Mouse (Mus musculus) left cerebral cortex, adult 11 months (tissue): ENCODE results near the gene Hipk1.
"Not testable (repeated sequence)": the region's sequence is repeated elsewhere in the genome, so short reads cannot be mapped to it uniquely, and the experiment has no call there.

ENCODE experiments used
- DNase-seq: peaks from one replicate; pipeline ENCODE4 v3.0.0; 2022; ENCODE audit warnings: low spot score

The Hipk1 gene

DNA sequence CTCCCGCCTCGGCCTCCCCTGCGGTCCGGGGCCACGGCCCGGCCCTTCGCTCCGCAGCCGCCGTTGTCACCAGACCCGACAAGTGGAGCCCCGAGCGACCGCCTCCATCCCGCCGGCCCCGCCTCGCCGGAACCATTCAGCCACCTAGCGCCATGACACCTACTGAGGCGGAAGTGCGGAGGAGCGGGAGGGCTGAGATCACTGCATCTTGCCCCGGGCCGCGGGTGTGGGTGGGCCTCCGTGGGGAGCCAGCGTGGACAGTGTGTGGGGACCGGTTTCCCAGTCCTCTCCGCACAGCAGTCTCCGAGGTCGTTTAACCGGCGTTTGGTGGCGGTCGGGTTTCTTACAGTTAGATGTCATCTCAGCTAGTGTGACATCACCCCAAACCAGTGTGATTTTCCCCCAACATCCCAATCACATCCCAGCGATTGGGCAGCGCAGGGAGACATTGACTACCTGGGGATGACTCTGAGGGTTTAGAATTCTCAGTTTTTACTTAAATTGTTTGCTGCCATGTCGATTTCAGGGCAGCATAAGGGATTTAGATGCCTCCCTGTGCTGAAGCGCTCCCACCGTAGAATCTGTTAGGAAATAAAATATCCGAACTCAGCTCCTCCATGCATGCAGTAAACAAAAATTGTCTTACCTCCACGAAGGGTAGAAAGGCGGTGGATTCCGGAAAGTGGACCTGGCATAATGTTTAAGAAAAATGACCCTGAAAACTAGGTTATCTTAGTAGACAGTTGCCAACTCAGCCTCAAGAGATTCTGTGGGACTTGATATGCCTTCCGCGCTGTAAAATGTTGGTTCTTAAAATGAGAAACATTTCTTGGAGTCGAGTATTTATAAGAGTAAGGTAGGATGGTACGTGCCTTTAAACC is at the start of gene Hipk1:
Gene Hipk1 (minus strand): TSS at position 334 of the 881 bp plus-strand sequence.
- DNase-seq: peak; percentile 87

DNA sequence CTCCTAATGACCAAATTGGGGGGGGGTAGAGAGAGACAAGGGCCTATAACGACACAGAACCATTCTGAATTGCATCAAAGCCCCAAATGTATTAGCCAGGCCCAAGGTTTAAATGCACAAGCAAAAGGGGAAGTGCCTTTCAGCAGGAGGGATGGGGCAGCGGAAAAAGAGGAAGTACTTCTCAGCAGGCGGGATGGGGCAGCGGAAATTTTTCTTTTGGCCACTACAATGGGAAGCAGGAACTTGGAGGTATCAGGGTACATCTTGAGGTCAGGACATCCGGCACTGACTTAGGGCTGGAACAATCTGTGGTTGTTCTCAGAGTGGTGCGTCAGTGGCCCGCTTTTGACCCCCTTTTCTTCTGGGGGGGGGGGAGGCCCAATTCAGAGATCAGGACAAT is 49.6 kb upstream of the Hipk1 start:
- not testable (repeated sequence) for DNase-seq

DNA sequence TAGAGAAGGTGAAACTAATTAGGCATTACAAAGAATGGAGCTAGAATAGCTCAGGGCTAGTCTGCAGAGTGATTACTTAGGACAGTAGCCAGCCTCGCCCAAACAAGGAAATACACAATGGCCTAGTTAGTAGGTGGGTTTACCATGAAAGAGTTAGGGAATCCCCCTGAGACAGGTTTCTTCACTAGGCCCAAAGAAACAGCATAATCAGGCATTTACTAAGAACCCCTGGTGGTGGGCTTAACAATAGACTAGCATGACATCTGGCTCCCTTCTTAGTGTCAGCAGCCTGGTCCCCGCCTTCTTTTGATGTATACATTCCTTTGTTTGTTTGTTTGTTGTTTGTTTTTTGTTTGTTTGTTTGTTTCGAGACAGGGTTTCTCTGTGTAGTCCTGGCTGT is 48.8 kb upstream of the Hipk1 start:
- DNase-seq: not testable (repeated sequence)

DNA sequence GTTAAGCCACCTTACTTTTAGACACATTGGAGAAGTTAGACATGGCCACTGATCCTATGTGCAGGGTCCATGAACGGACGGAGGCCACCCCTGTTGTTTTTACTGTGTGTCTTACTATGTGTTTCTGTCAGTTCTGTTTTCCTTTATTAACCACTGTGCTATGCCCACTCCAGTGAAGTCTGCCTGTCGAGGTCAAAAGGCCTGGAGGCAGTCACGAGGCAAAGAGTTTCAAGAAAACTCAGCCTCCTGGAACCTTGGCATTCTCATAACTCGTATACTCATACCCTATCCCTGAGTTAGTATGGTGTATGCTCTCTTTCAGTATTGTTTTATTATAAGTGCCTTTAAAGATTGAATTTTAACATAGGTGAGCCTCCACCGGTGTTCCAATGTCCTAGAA is 48.3 kb upstream of the Hipk1 start:
- DNase-seq: no peak

DNA sequence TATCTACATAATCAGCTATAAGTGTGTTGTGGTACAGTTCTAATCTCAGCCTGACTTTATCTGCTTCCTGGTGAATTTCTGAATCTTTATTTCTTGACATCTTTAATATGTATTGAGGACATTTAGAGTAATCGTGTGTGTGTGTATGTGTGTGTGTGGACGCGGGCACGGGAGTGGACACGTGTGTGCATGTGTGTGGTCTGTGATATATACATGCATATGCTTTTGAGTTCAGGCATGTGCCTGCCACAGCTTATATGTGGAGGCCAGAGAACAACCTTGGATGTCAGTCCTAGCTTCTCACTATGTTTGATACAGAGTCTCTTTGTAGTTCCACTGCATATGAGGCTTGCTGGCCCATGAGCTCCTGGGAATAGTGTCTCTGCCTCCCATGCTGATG is 45.1 kb upstream of the Hipk1 start:
- no peak for DNase-seq

DNA sequence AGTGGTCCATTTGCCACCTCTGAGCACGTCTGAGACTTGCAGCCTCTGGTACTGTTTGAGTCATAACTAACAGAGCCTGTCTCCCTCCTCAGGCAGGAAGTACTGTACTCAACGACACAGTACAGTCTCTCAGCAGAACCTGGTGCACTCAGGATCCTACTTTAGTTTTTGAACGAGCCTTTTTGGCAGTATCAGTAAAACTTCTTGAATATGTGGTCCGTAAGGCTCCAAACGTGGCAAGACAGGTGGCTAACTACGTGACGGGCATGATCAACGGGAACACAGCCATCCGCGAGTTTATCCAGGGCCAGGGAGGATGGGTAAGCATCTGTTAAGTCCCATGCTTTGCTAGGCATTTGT is 44.6 kb upstream of the Hipk1 start:
- DNase-seq: no peak

DNA sequence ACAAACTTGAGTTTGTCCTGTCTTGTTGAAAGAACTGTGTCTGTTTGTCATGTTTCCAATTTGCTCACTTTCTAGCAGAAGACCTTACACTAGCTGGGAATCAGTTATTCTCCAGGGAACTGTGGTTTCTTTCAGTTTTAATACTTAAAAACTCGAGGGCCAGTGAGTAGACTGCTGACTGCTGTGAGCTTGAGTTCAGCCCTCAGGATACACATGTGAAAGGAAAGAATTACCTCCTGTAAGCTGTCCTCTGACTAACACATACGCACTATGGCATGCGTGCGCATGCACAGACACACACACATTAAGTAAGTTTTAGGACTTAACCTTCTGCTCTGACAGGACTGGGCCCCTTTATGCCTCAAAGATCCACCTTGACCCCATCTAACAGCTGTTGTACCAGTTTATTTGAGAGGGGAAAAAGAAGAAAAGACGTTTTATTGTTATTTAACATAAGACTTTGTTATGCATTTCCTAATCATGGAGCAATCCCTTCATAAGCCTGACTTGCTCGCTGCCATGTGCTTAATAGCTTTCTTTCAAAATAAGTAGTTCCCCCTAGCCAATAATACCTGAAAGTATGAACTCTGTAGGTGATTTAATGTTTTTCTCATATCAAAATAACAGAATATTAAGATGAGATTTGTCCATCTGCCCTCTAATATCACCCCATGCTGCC is 44.0 kb upstream of the Hipk1 start:
- no peak for DNase-seq

DNA sequence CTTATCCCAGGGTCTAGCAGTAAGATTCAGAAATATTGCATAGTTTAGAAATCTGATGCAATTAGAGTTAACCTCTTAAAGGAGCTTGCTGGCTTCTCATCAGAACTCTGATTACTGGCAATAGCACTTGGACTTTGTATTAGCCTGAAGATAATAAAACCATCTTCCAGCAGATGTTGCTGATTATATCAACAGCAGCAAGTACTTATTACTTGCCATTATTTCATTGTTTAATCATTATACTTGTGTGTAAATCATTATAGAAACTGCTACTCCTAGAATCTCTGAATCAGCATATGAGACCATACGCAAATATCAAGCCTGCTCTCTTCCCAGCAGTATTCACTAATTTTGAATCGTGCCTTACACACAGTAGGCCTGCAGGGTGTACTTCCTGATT is 42.6 kb upstream of the Hipk1 start:
- DNase-seq: no peak

DNA sequence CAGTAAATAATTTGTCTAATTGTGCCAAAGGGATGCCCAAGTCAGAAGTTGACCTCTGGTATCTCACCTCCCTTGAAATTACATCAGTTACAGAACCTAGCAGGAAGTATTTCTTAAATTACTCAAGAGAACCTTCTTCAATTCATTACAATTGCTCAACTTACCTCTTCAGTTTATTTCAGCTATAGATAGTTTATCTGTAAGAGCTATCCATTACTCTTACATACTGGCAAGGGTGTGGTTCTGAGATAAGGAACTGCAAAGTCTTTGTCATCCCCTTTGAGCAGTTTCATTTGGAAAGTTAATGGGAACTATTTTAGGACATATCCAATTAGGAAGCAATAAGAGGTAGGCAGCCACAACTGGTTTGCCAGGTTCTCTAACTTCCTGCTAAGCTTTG is 41.1 kb upstream of the Hipk1 start, which contains the start of gene Bcl2l15:
Gene Bcl2l15 (plus strand): TSS at position 176 of the 400 bp plus-strand sequence.
- DNase-seq: no peak

DNA sequence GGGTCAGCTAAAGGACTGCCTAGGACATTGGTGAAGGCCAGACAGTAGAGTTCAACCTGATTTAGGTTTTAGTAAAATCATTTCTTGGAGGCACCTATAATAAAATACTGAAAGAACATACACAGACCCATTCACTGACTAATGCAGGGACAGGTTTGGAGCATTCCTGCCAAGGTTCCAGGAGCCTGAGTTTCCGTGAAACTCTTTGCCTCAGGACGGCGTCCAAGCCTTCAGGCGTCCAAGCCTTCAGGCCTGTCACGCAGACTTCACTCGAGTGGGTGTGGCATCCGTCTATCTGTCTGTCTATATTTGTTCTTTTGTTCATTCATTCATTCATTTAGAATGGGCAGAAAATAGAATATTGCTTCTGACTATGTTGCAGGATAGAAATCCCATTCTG is 39.8 kb upstream of the Hipk1 start:
- DNase-seq: no peak

DNA sequence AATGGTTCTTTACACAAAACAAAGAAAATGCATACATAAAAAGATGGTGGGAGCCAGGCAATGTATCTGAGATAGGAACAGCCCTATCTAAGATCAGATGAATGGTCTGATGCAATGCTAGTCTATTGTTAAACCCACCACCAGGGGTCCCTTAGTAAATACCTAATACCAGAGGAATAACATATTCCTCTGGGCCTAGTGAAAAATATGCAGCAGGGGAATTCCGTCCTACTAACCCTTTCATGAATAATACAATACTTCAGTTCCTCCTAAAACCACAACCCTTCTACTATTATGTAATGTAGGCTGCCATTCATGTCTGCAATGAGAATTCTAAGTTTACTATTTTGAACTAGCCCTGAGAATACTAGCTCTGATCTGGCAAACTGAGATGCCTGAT is 39.3 kb upstream of the Hipk1 start:
- not testable (repeated sequence) for DNase-seq

DNA sequence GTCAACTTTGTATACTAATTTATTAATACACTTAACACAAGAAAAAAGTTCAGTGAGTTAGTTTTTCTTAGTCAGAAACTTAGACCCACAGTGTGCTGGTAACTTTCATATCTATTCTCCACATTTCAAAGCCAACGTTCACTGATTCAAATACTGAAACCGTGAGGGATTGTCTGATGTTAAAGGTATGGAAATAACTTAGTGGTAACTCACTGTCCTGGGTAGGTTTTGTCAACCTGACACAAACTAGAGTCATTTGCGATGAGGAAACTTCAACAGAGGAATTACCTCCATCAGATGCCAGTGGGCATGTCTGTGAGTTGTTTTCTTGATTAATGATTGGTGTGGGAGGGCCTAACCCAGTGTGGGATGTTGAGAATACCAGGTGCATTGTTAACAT is 37.7 kb upstream of the Hipk1 start:
- no peak for DNase-seq

DNA sequence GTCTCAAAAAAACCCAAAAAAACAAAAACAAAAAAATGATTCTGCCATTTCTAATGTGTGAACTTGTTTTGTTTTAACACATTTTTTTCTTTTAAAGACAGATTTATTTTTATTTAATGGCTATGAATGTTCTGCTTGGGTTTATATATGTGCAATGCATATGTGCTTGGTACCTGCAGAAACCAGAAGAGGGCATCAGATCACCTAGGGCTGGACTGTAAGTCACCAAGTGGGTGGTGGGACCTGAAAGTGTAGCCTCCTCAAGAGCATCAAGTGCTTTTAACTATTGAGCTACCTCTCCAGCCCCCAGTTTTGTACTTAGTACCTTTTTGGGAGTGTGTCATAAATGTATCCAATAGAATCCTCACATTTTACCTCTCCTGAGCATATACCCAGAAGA is 36.2 kb upstream of the Hipk1 start:
- no peak for DNase-seq

DNA sequence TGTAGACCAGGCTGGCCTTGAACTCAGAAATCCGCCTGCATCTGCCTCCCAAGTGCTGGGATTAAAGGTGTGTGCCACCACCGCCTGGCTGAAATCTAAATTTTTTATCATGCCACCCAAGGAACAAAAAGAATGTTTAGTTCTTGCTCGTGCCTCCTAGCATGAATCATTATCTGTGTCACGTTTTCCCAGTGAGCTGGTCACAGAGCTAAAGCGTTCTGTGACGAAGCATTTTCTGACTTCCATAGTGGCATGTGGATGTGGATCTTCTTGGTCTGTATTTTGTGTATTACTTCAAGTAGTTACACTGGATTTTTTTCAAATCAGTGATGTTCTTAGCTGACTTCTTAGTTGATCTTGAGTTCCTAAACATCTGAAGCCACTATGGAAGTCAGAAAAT is 19.6 kb upstream of the Hipk1 start:
- DNase-seq: no peak

DNA sequence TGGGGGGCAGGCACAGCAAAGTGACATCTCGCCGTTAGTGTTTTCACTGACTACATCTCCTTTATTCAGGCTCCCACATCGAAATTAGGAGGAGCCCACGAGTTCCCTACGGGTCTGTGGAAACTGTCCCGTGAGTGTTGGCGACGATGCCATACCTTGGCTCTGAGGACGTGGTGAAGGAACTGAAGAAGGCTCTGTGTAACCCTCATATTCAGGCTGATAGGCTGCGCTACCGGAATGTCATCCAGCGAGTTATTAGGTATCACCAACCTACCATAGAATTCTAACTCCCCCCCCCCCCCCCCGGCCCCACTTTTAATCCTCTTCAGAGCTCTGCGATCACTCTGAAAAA is 18.4 kb upstream of the Hipk1 start:
- no peak for DNase-seq

DNA sequence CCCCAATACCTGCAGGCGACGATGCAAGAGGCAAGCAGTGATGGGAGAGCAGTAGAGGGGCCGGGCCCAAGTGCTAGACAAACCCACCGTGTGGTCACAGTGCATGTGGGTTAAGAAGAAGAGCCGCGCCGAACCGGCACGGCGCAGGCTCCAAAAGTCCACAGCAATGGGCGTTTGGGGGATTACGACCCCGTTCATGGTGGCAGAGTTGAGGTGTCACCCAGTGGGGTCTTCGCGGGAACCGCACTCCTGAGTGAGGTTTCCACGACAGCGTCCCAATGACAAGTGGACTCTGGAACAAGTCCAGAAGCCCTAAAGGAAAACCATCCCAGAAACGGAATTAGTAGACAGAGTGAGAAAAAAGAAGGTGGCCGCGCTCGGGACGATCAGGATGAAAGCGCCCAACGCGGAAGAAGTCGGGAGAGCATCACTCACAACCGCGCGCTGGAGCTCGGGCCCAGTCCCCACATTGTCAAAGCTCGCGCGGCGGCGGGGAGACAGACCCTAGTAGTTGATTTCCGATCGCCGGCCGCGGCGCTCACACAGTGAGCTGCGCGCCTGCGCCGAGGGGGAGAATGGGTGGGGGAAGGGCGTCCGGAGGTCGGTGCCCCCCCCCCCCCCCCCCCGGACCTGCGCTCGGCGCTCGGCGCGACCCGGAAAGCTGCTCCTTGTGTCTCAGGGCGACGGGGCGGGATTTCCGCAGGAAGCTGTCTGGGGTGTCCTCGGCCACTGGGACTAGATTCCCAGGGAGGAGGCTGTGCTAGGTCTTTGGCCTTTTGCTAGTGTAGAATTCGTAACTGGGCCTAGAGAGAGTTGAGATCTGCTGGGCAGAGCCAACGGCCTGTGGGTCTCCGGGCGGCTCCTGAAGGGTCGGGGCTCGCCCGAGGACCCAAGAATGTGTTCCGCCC is 17.8 kb upstream of the Hipk1 start, which contains the start of the genes Dclre1b, Ap4b1 and Gm43064:
Gene Dclre1b (minus strand): TSS at position 554 of the 908 bp plus-strand sequence.
Gene Ap4b1 (plus strand): TSS at position 630 of the 908 bp plus-strand sequence.
Gene Gm43064 (plus strand): TSS at position 683 of the 908 bp plus-strand sequence.
- DNase-seq: peak; percentile 82

DNA sequence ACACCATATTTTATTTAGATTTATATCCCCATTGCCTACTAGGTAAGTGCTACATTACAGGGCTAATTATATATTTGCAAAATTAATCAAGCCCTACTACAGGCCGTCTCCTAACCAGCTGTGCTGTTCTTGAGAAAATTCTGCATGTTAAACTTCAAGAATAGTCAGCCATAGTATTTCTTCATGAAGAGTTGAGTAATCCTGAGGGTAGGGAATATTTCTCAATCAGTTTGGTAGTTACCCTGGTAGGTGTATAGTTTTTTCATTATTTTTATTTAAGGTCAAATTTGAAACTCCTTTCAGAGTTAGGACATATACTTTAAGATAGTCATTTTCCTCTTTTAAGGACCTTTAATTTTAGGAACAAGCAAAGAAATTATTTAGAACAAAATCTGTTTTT is 14.3 kb upstream of the Hipk1 start:
- no peak for DNase-seq

DNA sequence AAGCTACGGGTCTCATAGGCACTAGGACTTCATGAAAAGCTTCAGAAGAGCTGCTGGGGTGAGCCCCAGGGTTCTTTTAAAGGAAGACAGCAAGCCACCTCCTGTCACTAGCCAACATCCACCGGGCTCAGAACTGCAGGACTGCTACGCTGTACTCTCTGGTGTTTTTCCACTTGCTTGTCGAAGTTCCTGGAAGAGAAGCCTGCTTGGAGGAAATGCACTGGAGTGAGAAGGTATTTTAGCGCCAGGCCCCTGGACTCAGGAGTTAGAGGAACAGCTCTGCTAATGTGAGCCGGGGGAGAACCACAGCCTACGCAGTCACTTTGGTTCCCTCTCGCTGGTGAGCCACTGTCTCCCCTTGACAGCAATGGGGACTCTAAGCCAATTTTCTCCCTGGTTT is 11.5 kb upstream of the Hipk1 start:
- DNase-seq: no peak

DNA sequence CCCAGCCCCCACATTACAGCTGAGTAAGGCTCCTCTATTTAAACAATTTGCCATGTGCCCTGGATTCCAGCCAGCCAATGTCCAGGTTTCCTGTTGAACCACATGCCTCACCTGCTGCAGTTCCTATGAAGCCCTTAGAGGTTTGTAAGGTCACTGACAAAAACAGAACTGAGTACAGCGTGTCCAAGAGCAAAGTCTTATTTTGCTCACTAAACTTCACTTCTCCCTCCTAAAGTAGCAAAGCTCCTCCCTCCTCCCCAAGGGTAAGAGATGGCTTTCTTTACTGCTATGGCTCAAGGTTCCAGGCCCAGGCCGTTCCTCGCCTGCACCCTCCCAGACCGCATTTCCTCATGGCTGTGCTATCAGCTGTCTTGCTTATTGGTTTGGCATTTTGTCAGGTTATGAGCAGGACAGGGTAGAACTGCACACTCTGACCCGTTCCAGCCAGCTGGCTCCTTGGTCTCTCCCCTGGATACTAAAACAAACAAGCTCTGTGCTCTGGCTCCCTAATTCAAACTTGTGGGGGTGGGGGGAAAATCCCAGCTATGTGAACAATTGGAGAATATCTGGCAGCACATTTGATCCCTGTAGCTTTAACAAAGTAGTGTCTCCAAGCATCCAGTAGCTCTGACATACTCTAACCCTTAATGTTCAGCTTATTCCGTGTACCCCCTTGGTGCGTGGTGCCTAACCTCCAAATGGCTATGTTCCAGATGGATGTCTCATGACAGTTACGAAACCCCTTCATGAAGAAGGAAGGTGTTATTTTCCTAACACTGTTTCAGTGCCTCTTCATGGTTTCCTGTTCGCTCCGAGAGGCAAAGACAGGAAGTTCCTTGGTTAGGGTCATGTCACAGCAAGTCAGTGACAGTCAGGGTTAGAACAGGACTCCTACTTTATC is 10.5 kb upstream of the Hipk1 start:
- DNase-seq: peak; percentile 76

DNA sequence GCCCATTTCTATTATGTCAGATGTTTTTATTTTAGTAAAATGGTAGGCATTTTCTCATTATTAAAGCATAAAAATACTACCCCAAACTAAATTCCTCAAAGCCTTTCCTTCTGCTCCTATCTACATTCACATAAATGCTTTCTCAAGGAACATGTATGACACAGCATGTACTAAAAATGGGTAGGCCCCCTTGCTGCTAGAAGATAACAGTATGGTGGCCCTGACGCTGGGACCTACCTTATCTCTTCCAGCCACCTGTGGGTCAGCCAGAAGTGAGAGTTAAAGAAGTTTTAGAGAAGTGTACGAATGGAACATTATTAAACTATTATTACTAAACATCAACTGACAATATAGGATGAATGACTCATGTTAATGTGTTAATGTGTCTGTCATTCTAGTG is 8.1 kb upstream of the Hipk1 start:
- no peak for DNase-seq

DNA sequence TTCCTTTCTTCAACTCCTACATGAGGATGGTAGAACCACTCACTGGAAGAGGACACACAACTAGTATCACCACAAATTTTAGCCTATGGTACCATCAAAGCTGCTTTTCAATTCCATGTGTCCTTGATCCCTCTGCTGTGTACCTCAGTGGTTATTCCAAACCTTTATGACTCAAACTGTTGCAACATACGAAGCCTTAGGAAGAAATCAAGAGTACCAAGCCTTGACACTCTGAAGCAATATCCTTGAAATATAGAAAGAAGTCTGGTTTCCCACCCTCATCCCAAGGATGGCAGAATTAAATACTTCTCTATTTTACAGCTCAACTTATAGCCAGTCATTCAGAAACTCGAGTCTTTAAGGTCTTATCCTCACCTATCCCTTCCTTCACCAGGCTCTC is 5.0 kb upstream of the Hipk1 start:
- no peak for DNase-seq
